Mouse (Mus musculus) intestine, postnatal 0 days (tissue): ENCODE data around the gene Vhl. TPM values are rescaled to one million over a fixed set of nuclear protein-coding genes. Genes with fewer than 3 reads are reported as not detected.

Experiments used
- ATAC-seq: fragments of 200-750 bp; cut with Nextera tagmentation; 2 replicates; pipeline ENCODE4 v1.8.0; 2017; ENCODE audit warnings: mild to moderate bottlenecking, moderate TSS enrichment, moderate library complexity
- H3K27ac ChIP-seq: fragments of 300-500 bp; sonication (generic); 2 replicates; pipeline ENCODE4 v1.5.1; 2014; ENCODE audit warnings: mild to moderate bottlenecking, low read depth, low read length, moderate library complexity
- H3K27me3 ChIP-seq: fragments of 300-500 bp; sonication (generic); replicated peaks from 2 replicates; pipeline ENCODE4 v1.6.1; 2014; ENCODE audit warnings: low read length, mixed read lengths; ENCODE audit not compliant: control insufficient read depth, insufficient read depth
- H3K36me3 ChIP-seq: fragments of 300-500 bp; sonication (generic); 2 replicates; pipeline ENCODE4 v1.6.1; 2014; ENCODE audit warnings: mild to moderate bottlenecking, moderate library complexity; ENCODE audit not compliant: control insufficient read depth, insufficient read depth
- H3K4me1 ChIP-seq: fragments of 300-500 bp; sonication (generic); replicated peaks from 2 replicates; pipeline ENCODE4 v1.6.1; 2014; ENCODE audit warnings: antibody characterized with exemption, low read length, mixed read lengths; ENCODE audit not compliant: control insufficient read depth, insufficient read depth
- H3K4me2 ChIP-seq: fragments of 300-500 bp; sonication (generic); replicated peaks from 2 replicates; pipeline ENCODE4 v1.6.1; 2014; ENCODE audit warnings: low read depth, mild to moderate bottlenecking, moderate library complexity
- H3K4me3 ChIP-seq: fragments of 300-500 bp; sonication (generic); 2 replicates; pipeline ENCODE4 v1.5.1; 2014; ENCODE audit warnings: low read depth, low read length
- H3K9ac ChIP-seq: fragments of 300-500 bp; sonication (generic); 2 replicates; pipeline ENCODE4 v1.6.1; 2014; ENCODE audit warnings: mild to moderate bottlenecking, low read depth, low read length
- H3K9me3 ChIP-seq: fragments of 300-500 bp; sonication (generic); 2 replicates; pipeline ENCODE4 v1.6.1; 2016; ENCODE audit warnings: mixed run types; ENCODE audit not compliant: control insufficient read depth
- CTCF ChIP-seq: sonication (generic); IDR thresholded peaks from 2 replicates; pipeline ENCODE4 v1.5.1; 2016; ENCODE audit warnings: low read depth, mild to moderate bottlenecking, control low read depth, antibody characterized with exemption, moderate library complexity
- WGBS: fragments of 180-500 bp; shearing (Covaris S2); extraction: QIAGEN DNeasy Blood & Tissue Kit; methylation state at CpG from one replicate; pipeline ENCODE4 v1.1.7; 2014; 5-methylcytosine and 5-hydroxymethylcytosine counted together
- polyA plus RNA-seq: library from polyadenylated mRNA; unstranded; fragments of >200 nt; fragmentation: Nextera tagmentation; extraction: Ambion mirVana; gene quantifications from 2 replicates; pipeline ENCODE4 v1.2.1, GENCODE M21; 2015

The Vhl gene
- polyA plus RNA-seq, 1 experiment from 2014 or later: 20.6 TPM

GRCm38 (mm10) chr6:113614997-113615396, 8.8 kb upstream of the Vhl start:
- WGBS: 99% methylated on average over 8 of the region's 8 CpGs

GRCm38 (mm10) chr6:113615489-113615888, 8.3 kb upstream of the Vhl start:
- H3K36me3 ChIP-seq: peaks cover 25% of the 10 kb centered on the region
- whole genome bisulfite sequencing: 93% methylated on average over 4 of the region's 4 CpGs
- H3K4me2 ChIP-seq: no peak overlapping the region

More at GRCm38 (mm10) chr6:113614997-113615396, 8.8 kb upstream of the Vhl start:
- no peak for TF ChIP-seq CTCF
- Histone ChIP-seq H3K9ac (no peak overlapping the region), H3K4me1 (no peaks in the 10 kb centered on the region), H3K27me3 (no peaks in the 10 kb centered on the region), H3K27ac (no peak overlapping the region), H3K4me2 (no peak overlapping the region), H3K9me3 (no peaks in the 10 kb centered on the region), H3K36me3 (peaks cover 25% of the 10 kb centered on the region), H3K4me3 (no peak overlapping the region)
- ATAC-seq: no peak

GRCm38 (mm10) chr6:113623386-113623785, 373 bp upstream of the Vhl start:
- Histone ChIP-seq H3K4me2 (peak overlapping the region; percentile 90), H3K36me3 (peaks cover 10% of the 10 kb centered on the region), H3K27me3 (no peaks in the 10 kb centered on the region), H3K27ac (no peak overlapping the region), H3K9me3 (no peaks in the 10 kb centered on the region), H3K4me1 (peaks cover 13% of the 10 kb centered on the region), H3K4me3 (peak overlapping the region; percentile 71), H3K9ac (peak overlapping the region; percentile 64; the same call in 1 of the 2 replicates)
- WGBS: 59% methylated on average over 5 of the region's 5 CpGs
- no peak for TF ChIP-seq CTCF
- ATAC-seq: no peak

More at GRCm38 (mm10) chr6:113615489-113615888, 8.3 kb upstream of the Vhl start:
- TF ChIP-seq CTCF: no peak
- Histone ChIP-seq H3K4me3 (no peak overlapping the region), H3K4me1 (no peaks in the 10 kb centered on the region), H3K27ac (no peak overlapping the region), H3K9ac (no peak overlapping the region), H3K9me3 (no peaks in the 10 kb centered on the region), H3K27me3 (no peaks in the 10 kb centered on the region)
- no peak for ATAC-seq

GRCm38 (mm10) chr6:113624989-113625770, 1.4 kb downstream of the Vhl start:
- peak overlapping the region; percentile 64 for H3K9ac ChIP-seq
- 36% methylated on average over 5 of the region's 5 CpGs for WGBS
- TF ChIP-seq CTCF: no peak

GRCm38 (mm10) chr6:113630322-113630721, 6.6 kb downstream of the Vhl start:
- no peaks in the 10 kb centered on the region for H3K27me3 ChIP-seq
- ATAC-seq: no peak
- H3K4me3 ChIP-seq: no peak overlapping the region
- H3K4me1 ChIP-seq: peaks cover 3% of the 10 kb centered on the region; the same call in 1 of the 2 replicates
- 74% methylated on average over 5 of the region's 5 CpGs for WGBS
- H3K9ac ChIP-seq: no peak overlapping the region
- peak overlapping the region; percentile 8; the same call in 1 of the 2 replicates for H3K27ac ChIP-seq
- H3K4me2 ChIP-seq: no peak overlapping the region
- no peaks in the 10 kb centered on the region for H3K9me3 ChIP-seq
- no peak for TF ChIP-seq CTCF
- H3K36me3 ChIP-seq: peaks cover 48% of the 10 kb centered on the region

More at GRCm38 (mm10) chr6:113624989-113625770, 1.4 kb downstream of the Vhl start:
- Histone ChIP-seq H3K9me3 (no peaks in the 10 kb centered on the region), H3K4me3 (peak overlapping the region; percentile 71), H3K4me1 (peaks cover 13% of the 10 kb centered on the region), H3K4me2 (peak overlapping the region; percentile 90), H3K27me3 (no peaks in the 10 kb centered on the region), H3K27ac (no peak overlapping the region), H3K36me3 (peaks cover 25% of the 10 kb centered on the region)
- no peak for ATAC-seq

- ATAC-seq: no peak
- no peak overlapping the region for H3K4me3 ChIP-seq
Measured at GRCm38 (mm10) chr6:113632863-113633262, 9.1 kb downstream of the Vhl start.

More at GRCm38 (mm10) chr6:113632863-113633262, 9.1 kb downstream of the Vhl start:
- H3K4me2 ChIP-seq: no peak overlapping the region
- peaks cover 44% of the 10 kb centered on the region for H3K36me3 ChIP-seq
- no peak for TF ChIP-seq CTCF
- WGBS: 83% methylated on average over 4 of the region's 4 CpGs
- no peaks in the 10 kb centered on the region for H3K9me3 ChIP-seq
- H3K27ac ChIP-seq: no peak overlapping the region
- H3K27me3 ChIP-seq: no peaks in the 10 kb centered on the region
- H3K9ac ChIP-seq: no peak overlapping the region
- H3K4me1 ChIP-seq: no peaks in the 10 kb centered on the region
